Mouse (Mus musculus) testis, adult 2 months (tissue): ENCODE measurements around the gene Stard3.

ENCODE experiments used
- CTCF ChIP-seq: fragments of 200-500 bp; IDR thresholded peaks from 2 replicates; pipeline ENCODE4 v1.5.1; 2012; ENCODE audit warnings: low read depth, mild to moderate bottlenecking, inconsistent platforms, low read length, moderate library complexity; ENCODE audit not compliant: control insufficient read depth, insufficient read depth, insufficient replicate concordance
- POLR2A ChIP-seq: fragments of 200-500 bp; IDR thresholded peaks from 2 replicates; pipeline ENCODE4 v1.6.1; 2012; ENCODE audit warnings: low read depth, mild to moderate bottlenecking, inconsistent platforms, low read length, moderate library complexity; ENCODE audit not compliant: control insufficient read depth

GRCm38 (mm10) chr11:98323136-98323866, 34.9 kb upstream of the Stard3 start:
- TF ChIP-seq POLR2A (no peak), CTCF (no peak)
